Mouse (Mus musculus) stomach, postnatal 0 days (tissue): Measurements from ENCODE around the gene Pitpnm3. TPM values are rescaled to one million over a fixed set of nuclear protein-coding genes. Genes with fewer than 3 reads are reported as not detected.

Experiments
- ATAC-seq: fragments of 200-750 bp; cut with Nextera tagmentation; 2 replicates; pipeline ENCODE4 v1.8.0; 2017; ENCODE audit not compliant: low FRiP score, low TSS enrichment
- DNase-seq: peaks from one replicate; pipeline ENCODE4 v3.0.0-alpha.2; 2016; ENCODE audit warnings: low spot score
- H3K27ac ChIP-seq: fragments of 300-500 bp; sonication (generic); replicated peaks from 2 replicates; pipeline ENCODE4 v1.5.1; 2014; ENCODE audit warnings: mild to moderate bottlenecking, control low read depth
- H3K27me3 ChIP-seq: fragments of 300-500 bp; sonication (generic); 2 replicates; pipeline ENCODE4 v1.6.1; 2014; ENCODE audit warnings: low read length; ENCODE audit not compliant: control insufficient read depth, insufficient read depth
- H3K36me3 ChIP-seq: fragments of 300-500 bp; sonication (generic); 2 replicates; pipeline ENCODE4 v1.6.1; 2014; ENCODE audit warnings: low read length, mixed read lengths; ENCODE audit not compliant: control insufficient read depth, insufficient read depth
- H3K4me1 ChIP-seq: fragments of 300-500 bp; sonication (generic); replicated peaks from 2 replicates; pipeline ENCODE4 v1.6.1; 2014; ENCODE audit warnings: antibody characterized with exemption; ENCODE audit not compliant: control insufficient read depth, insufficient read depth
- H3K4me2 ChIP-seq: fragments of 300-500 bp; sonication (generic); replicated peaks from 2 replicates; pipeline ENCODE4 v1.6.1; 2014; ENCODE audit warnings: low read depth, mild to moderate bottlenecking, control low read depth, moderate library complexity
- H3K4me3 ChIP-seq: fragments of 300-500 bp; sonication (generic); 2 replicates; pipeline ENCODE4 v1.5.1; 2014; ENCODE audit warnings: low read depth, low read length, control low read depth
- H3K9ac ChIP-seq: fragments of 300-500 bp; sonication (generic); 2 replicates; pipeline ENCODE4 v1.6.1; 2014; ENCODE audit warnings: mild to moderate bottlenecking, low read length, control low read depth, mixed read lengths
- H3K9me3 ChIP-seq: fragments of 300-500 bp; sonication (generic); 2 replicates; pipeline ENCODE4 v1.6.1; 2016; ENCODE audit warnings: low read length; ENCODE audit not compliant: control insufficient read depth
- CTCF ChIP-seq: IDR thresholded peaks from 2 replicates; pipeline ENCODE4 v1.5.1; 2016; ENCODE audit warnings: antibody characterized with exemption, low read depth, mild to moderate bottlenecking, moderate library complexity
- EP300 ChIP-seq: optimal IDR thresholded peaks from 2 replicates; pipeline ENCODE3; 2016; ENCODE audit warnings: antibody characterized with exemption
- WGBS: fragments of 180-500 bp; shearing (Covaris S2); extraction: QIAGEN DNeasy Blood & Tissue Kit; methylation state at CpG from one replicate; pipeline ENCODE4 v1.1.7; 2014; 5-methylcytosine and 5-hydroxymethylcytosine counted together
- polyA plus RNA-seq: library from polyadenylated mRNA; unstranded; fragments of >200 nt; fragmentation: Nextera tagmentation; extraction: Ambion mirVana; gene quantifications from 2 replicates; pipeline ENCODE4 v1.2.1, GENCODE M21; 2015

Gene Pitpnm3
- polyA plus RNA-seq, result 1.2 and 1.3 TPM in 2 replicates

GRCm38 (mm10) chr11:72135383-72136158 lies at the start of gene Pitpnm3:
Gene Pitpnm3 (minus strand): TSS chr11:72135778.
- peak; percentile 19 for ATAC-seq
- Histone ChIP-seq H3K4me3 (peak within 1 kb of the TSS; percentile 57), H3K27ac (peak within 1 kb of the TSS; percentile 56), H3K27me3 (no peaks in the 10 kb centered on the region), H3K9ac (peak within 1 kb of the TSS; percentile 78), H3K9me3 (no peaks in the 10 kb centered on the region), H3K36me3 (no peaks in the 10 kb centered on the region), H3K4me1 (peaks cover 10% of the 10 kb centered on the region), H3K4me2 (peak within 1 kb of the TSS; percentile 96)
- peak; percentile 56 for DNase-seq
- TF ChIP-seq EP300 (no peak), CTCF (no peak)
- WGBS, result 1% methylated on average over 58 of the region's 107 CpGs

GRCm38 (mm10) chr11:72184252-72184651 lies 48.7 kb upstream of the Pitpnm3 start:
- no peak overlapping the region for H3K9ac ChIP-seq
- H3K4me3 ChIP-seq, result no peak overlapping the region
- no peaks in the 10 kb centered on the region for H3K4me1 ChIP-seq
- no peaks in the 10 kb centered on the region for H3K9me3 ChIP-seq
- H3K27ac ChIP-seq, result no peak overlapping the region
- DNase-seq (no peak), ATAC-seq (no peak)
- H3K4me2 ChIP-seq, result no peak overlapping the region
- WGBS, result 56% methylated on average over 4 of the region's 4 CpGs
- no peaks in the 10 kb centered on the region for H3K27me3 ChIP-seq
- peaks cover 2% of the 10 kb centered on the region for H3K36me3 ChIP-seq
- no peak for TF ChIP-seq CTCF
- TF ChIP-seq EP300, result no peak

- TF ChIP-seq EP300, result no peak
- no peak for TF ChIP-seq CTCF
- Histone ChIP-seq H3K27me3 (no peaks in the 10 kb centered on the region), H3K4me3 (no peak overlapping the region), H3K9me3 (no peaks in the 10 kb centered on the region), H3K27ac (no peak overlapping the region), H3K36me3 (peaks cover 10% of the 10 kb centered on the region), H3K9ac (no peak overlapping the region), H3K4me1 (no peaks in the 10 kb centered on the region), H3K4me2 (no peak overlapping the region)
- ATAC-seq (no peak), DNase-seq (no peak)
- 88% methylated on average over 4 of the region's 4 CpGs for WGBS
Observed at GRCm38 (mm10) chr11:72181136-72181535, 45.6 kb upstream of the Pitpnm3 start.

- Histone ChIP-seq H3K36me3 (peaks cover 13% of the 10 kb centered on the region), H3K9me3 (no peaks in the 10 kb centered on the region), H3K4me1 (no peaks in the 10 kb centered on the region), H3K4me2 (no peak overlapping the region), H3K9ac (no peak overlapping the region), H3K27ac (no peak overlapping the region), H3K4me3 (no peak overlapping the region), H3K27me3 (no peaks in the 10 kb centered on the region)
- ATAC-seq, result no peak
- 91% methylated on average over 5 of the region's 5 CpGs for WGBS
- no peak for TF ChIP-seq EP300
- TF ChIP-seq CTCF, result no peak
- DNase-seq, result no peak
Observed at GRCm38 (mm10) chr11:72180556-72180955, 45.0 kb upstream of the Pitpnm3 start.

- Histone ChIP-seq H3K4me3 (no peak overlapping the region), H3K36me3 (peaks cover 17% of the 10 kb centered on the region), H3K4me1 (no peaks in the 10 kb centered on the region), H3K4me2 (no peak overlapping the region), H3K9me3 (no peaks in the 10 kb centered on the region), H3K9ac (no peak overlapping the region), H3K27me3 (no peaks in the 10 kb centered on the region), H3K27ac (no peak overlapping the region)
- TF ChIP-seq EP300 (no peak), CTCF (no peak)
- DNase-seq (no peak), ATAC-seq (no peak)
- WGBS, result 77% methylated on average over 3 of the region's 3 CpGs
Observed at GRCm38 (mm10) chr11:72176553-72176952, 41.0 kb upstream of the Pitpnm3 start.

- ATAC-seq, result no peak
- WGBS, result 76% methylated on average over 5 of the region's 5 CpGs
Observed at GRCm38 (mm10) chr11:72175966-72176365, 40.4 kb upstream of the Pitpnm3 start.

More at GRCm38 (mm10) chr11:72175966-72176365, 40.4 kb upstream of the Pitpnm3 start:
- Histone ChIP-seq H3K4me1 (no peaks in the 10 kb centered on the region), H3K27me3 (no peaks in the 10 kb centered on the region), H3K4me2 (no peak overlapping the region), H3K36me3 (peaks cover 17% of the 10 kb centered on the region), H3K27ac (no peak overlapping the region), H3K4me3 (no peak overlapping the region), H3K9me3 (no peaks in the 10 kb centered on the region), H3K9ac (no peak overlapping the region)
- DNase-seq, result no peak
- no peak for TF ChIP-seq EP300
- no peak for TF ChIP-seq CTCF
